In genomic region chr3:117183654-117184184, GRCm38 (mm10) we compare ENCODE assay signal across 25 mouse cellular contexts.
A peak's percentile ranks its signal among the peaks of the same experiment; 100 is the strongest.
DNase-seq lines count a peak whose midpoint lies in the region; ATAC-seq and TF ChIP-seq lines count a peak whose summit lies in the region.
"Had no signal": no experiment of that assay in that cellular context is flagged by ENCODE, and none has a peak within 500 bp of the region (broad histone marks: within the 10 kb centered on the region; RNA-seq: fewer than 3 reads in every experiment).

No protein-coding gene starts in this region.

- TF ChIP-seq CTCF in lung, postnatal 0 days (IDR thresholded peaks at IDR 0.05), result no peak

- peak; percentile 90 for ATAC-seq in granulocyte monocyte progenitor cell, adult 5-6 weeks (replicated peaks; ENCODE audit: poor library complexity, severe bottlenecking)
- no peak for ATAC-seq in lung, postnatal 0 days
- ATAC-seq: hindbrain, embryonic 16.5 days; inflammation-experienced regulatory T-cells, adult 6 months had no signal

- H3K36me3 ChIP-seq in lung, postnatal 0 days (ENCODE audit: insufficient read depth, low read length), result no peaks in the 10 kb centered on the region
- H3K36me3 ChIP-seq: embryonic facial prominence, embryonic 15.5 days; forebrain, embryonic 12.5 days; heart, embryonic 10.5 days; hindbrain, embryonic 12.5 days had no signal

- no peak overlapping the region for H3K27ac ChIP-seq in lung, postnatal 0 days (ENCODE audit: low read length)
- H3K27ac ChIP-seq: embryonic facial prominence, embryonic 15.5 days; forebrain, embryonic 12.5 days; gastrocnemius, adult 2 months; heart, embryonic 10.5 days; hindbrain, embryonic 12.5 days had no signal

- H3K27me3 ChIP-seq in lung, postnatal 0 days (replicated peaks; ENCODE audit: insufficient read depth, low read length), result no peaks in the 10 kb centered on the region
- H3K27me3 ChIP-seq: embryonic facial prominence, embryonic 15.5 days; forebrain, embryonic 12.5 days; hindbrain, embryonic 12.5 days had no signal

- no peaks in the 10 kb centered on the region for H3K4me1 ChIP-seq in lung, postnatal 0 days (ENCODE audit: insufficient read depth, low read depth, low read length)
- H3K4me1 ChIP-seq: embryonic facial prominence, embryonic 15.5 days; forebrain, embryonic 12.5 days; heart, embryonic 10.5 days; hindbrain, embryonic 12.5 days had no signal

- TF ChIP-seq EP300 in lung, postnatal 0 days (IDR thresholded peaks at IDR 0.05), result no peak

- H3K9ac ChIP-seq in lung, postnatal 0 days (replicated peaks; ENCODE audit: low read depth), result no peak overlapping the region
- H3K9ac ChIP-seq: embryonic facial prominence, embryonic 15.5 days; forebrain, embryonic 12.5 days; hindbrain, embryonic 12.5 days had no signal

- peak; percentile 25 to 65 for DNase-seq in layer of hippocampus, adult 18-20 months (ENCODE audit: low spot score in 2 of 2)
- DNase-seq in layer of hippocampus, adult 9-10 months (ENCODE audit: low spot score), result no peak
- DNase-seq in right cerebral cortex, postnatal 10 days (ENCODE audit: low spot score in 2 of 2), result peak; percentile 21 to 26
- no peak for DNase-seq in right cerebral cortex, postnatal 36 days (ENCODE audit: low spot score in 2 of 2)
- DNase-seq in lung, postnatal 0 days (ENCODE audit: low spot score), result no peak
- no peak for DNase-seq in lung, postnatal 4 days
- DNase-seq: adrenal gland, adult 8-10 months; adrenal gland, postnatal 36 days; cerebellum, adult 11-12 months; cerebellum, adult 9-10 months; cerebellum, postnatal 36 days; embryo, embryonic 11 days; gastrocnemius, adult 2 months; gastrocnemius, postnatal 25 days; heart, adult 11 months; heart, postnatal 10 days; heart, postnatal 4 days had no signal

- H3K9me3 ChIP-seq in lung, postnatal 0 days (ENCODE audit: low read length), result no peaks in the 10 kb centered on the region
- H3K9me3 ChIP-seq: embryonic facial prominence, embryonic 15.5 days; forebrain, embryonic 12.5 days; heart, embryonic 10.5 days; hindbrain, embryonic 12.5 days had no signal

- no peak overlapping the region for H3K4me3 ChIP-seq in lung, postnatal 0 days (ENCODE audit: low read depth, low read length)
- H3K4me3 ChIP-seq: embryonic facial prominence, embryonic 15.5 days; erythroblast, embryonic 14.5 days; forebrain, embryonic 12.5 days; gastrocnemius, adult 2 months; heart, embryonic 10.5 days; hindbrain, embryonic 12.5 days had no signal

- no peak overlapping the region for H3K4me2 ChIP-seq in lung, postnatal 0 days (replicated peaks; ENCODE audit: low read depth, low read length)
- H3K4me2 ChIP-seq: embryonic facial prominence, embryonic 15.5 days; forebrain, embryonic 12.5 days; hindbrain, embryonic 12.5 days had no signal

- 88% methylated on average over 4 of the region's 4 CpGs for WGBS in lung, postnatal 0 days

Comparison
In these comparisons a context has a peak if more than half of its experiments do, and no peak if none do; other contexts are left out.
1. DNase-seq: peak in layer of hippocampus, adult 18-20 months (2 of 2) and right cerebral cortex, postnatal 10 days (2 of 2); none in layer of hippocampus, adult 9-10 months (single experiment), right cerebral cortex, postnatal 36 days (0 of 2), lung, postnatal 0 days (single experiment) and lung, postnatal 4 days (0 of 2).